Mouse (Mus musculus) cerebellum, postnatal 10 days (tissue): Measurements from ENCODE around the gene Zfp827.

ENCODE experiments used
- DNase-seq, 2 experiments: peaks; one replicate each; pipeline ENCODE4 v3.0.0; 2021; ENCODE audit warnings: mixed read lengths in 2 of 2

Gene Zfp827

DNA sequence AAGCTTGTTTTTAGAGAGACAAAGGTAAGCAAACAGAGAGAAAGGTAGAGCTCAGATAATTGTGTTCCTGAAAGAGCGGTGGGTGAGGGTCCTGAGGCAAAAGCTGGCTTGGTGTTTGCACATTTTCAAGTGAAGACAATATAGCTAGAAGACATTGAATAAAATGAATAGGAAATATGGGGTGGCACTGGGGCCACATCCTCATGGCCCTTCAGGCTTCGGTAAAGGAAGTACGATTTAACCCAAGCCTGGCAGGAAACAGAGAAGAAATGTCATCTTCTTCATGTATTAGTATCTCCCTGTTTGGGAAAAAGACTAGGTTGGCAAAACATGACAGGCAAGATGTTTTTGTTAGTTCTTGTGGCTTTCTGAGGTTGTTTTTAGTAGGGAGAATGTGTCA lies 197.8 kb downstream of the Zfp827 start:
- no peak for DNase-seq

DNA sequence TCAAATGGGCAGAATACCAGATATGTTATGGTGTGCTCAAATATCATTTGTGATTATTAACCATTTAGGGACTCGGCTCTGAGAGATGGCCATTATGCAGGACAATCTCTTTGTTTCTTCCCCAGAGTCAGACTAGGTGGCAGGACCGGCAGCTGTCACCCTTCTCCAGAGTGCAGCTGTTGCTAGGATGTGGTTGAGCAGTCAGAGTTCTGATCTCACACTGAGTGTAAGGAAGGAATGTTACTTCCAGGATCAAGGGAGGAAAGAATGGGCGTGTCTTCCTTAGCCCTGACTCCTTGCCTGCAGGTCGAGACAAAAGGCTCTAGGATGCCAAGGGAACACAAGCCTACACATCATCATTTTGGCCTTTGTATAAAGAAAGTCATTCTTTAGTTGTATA lies 199.0 kb downstream of the Zfp827 start:
- no peak for DNase-seq

DNA sequence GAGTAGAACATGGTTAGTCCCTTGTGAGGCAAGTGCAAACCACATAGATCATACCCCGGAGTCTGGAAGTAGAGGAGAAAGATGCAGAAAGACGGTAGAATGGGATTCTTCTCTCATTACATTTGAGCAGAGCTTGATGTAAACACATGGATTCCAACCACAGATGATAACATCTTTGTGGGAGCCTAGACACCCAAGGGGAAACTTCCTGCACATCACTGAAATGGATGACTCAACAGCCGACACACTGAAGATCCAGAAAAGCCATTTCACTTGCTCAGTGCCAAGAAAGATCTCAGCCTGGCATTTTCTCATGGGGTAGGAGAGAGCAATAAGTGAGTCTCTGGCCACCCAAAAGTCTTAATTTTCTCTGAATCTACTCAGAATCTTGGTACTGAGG lies 199.7 kb downstream of the Zfp827 start:
- no peak for DNase-seq

- DNase-seq: no peak
Measured at GRCm38 (mm10) chr8:79229266-79229888, 201.1 kb downstream of the Zfp827 start.

- DNase-seq: no peak
Measured at GRCm38 (mm10) chr8:79239320-79239719, 211.1 kb downstream of the Zfp827 start.

- no peak for DNase-seq
Measured at GRCm38 (mm10) chr8:79239996-79240395, 211.8 kb downstream of the Zfp827 start.
